Mouse (Mus musculus) ES-CJ7 (cell line): ENCODE measurements around the gene Myo1b.

Source experiments
- DNase-seq: peaks from one replicate; pipeline ENCODE4 v3.0.0; 2011; ENCODE audit warnings: low read depth, low spot score

The Myo1b gene

GRCm38 (mm10) chr1:51852314-51852713, 63.6 kb downstream of the Myo1b start:
- peak; percentile 12 for DNase-seq

- DNase-seq = no peak
These were observed 66.2 kb downstream of the Myo1b start for GRCm38 (mm10) chr1:51849570-51850211.

- DNase-seq = peak; percentile 62
These were observed 70.4 kb downstream of the Myo1b start for GRCm38 (mm10) chr1:51845264-51846036.

- no peak for DNase-seq
These were observed 77.8 kb downstream of the Myo1b start for GRCm38 (mm10) chr1:51837845-51838623.

GRCm38 (mm10) chr1:51837311-51837710, 78.6 kb downstream of the Myo1b start:
- no peak for DNase-seq

GRCm38 (mm10) chr1:51835795-51836194, 80.1 kb downstream of the Myo1b start:
- DNase-seq = no peak

GRCm38 (mm10) chr1:51834072-51834471, 81.8 kb downstream of the Myo1b start:
- DNase-seq = no peak

- no peak for DNase-seq
These were observed 86.5 kb downstream of the Myo1b start for GRCm38 (mm10) chr1:51829353-51829752.

GRCm38 (mm10) chr1:51822531-51822930, 93.3 kb downstream of the Myo1b start:
- no peak for DNase-seq

- no peak for DNase-seq
These were observed 94.0 kb downstream of the Myo1b start for GRCm38 (mm10) chr1:51821701-51822495.

GRCm38 (mm10) chr1:51820520-51820919, 95.4 kb downstream of the Myo1b start:
- DNase-seq = no peak

- no peak for DNase-seq
These were observed 95.8 kb downstream of the Myo1b start for GRCm38 (mm10) chr1:51820013-51820441.

GRCm38 (mm10) chr1:51815636-51816035, 100.2 kb downstream of the Myo1b start:
- no peak for DNase-seq

GRCm38 (mm10) chr1:51814854-51815630, 100.8 kb downstream of the Myo1b start:
- DNase-seq = no peak

- no peak for DNase-seq
These were observed 107.0 kb downstream of the Myo1b start for GRCm38 (mm10) chr1:51808847-51809246.

GRCm38 (mm10) chr1:51808228-51808627, 107.6 kb downstream of the Myo1b start:
- no peak for DNase-seq

GRCm38 (mm10) chr1:51805040-51805610, 110.7 kb downstream of the Myo1b start:
- DNase-seq = no peak

GRCm38 (mm10) chr1:51804296-51805039, 111.4 kb downstream of the Myo1b start:
- no peak for DNase-seq

GRCm38 (mm10) chr1:51798011-51798471, 117.8 kb downstream of the Myo1b start:
- no peak for DNase-seq
